In the genomic region with DNA sequence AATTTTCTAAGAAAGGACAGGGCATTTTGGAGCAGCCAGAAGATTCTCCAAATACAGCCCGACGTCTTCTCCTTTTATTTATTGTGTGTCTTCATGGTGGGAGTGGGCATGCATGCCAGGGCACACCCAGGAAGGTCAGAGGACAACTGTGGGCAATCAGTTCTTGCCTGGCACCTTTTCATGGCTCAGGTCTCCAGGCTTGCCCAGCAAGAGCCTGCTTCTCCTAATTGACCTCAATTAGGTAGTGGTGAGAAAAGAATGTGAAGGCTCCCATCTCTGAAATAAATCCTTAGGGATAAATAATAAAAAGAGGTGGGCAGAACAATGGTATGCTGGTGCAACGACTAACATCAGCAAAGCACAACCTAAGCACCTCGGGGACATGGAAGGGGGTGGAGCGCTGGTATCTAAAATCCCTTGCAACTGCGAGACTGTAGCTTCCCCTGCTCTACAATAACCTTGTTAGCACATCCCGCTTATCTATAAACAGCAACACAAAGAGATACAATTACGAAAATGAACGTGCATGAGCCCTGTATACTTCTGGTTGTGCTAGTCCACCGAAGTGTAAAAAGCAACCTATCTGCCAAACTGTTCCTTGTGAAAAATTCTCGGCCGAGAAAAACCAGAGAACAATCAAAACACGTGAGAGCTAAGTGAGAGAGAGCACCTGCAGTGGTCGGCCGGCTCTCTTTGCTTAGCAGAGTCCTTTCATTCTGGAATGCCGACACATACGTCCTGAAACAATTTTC, we compare ENCODE assay signal across 8 mouse cellular contexts. TPM values are rescaled to one million over a fixed set of nuclear protein-coding genes. Genes with fewer than 3 reads are reported as not detected.
DNase-seq lines count a peak whose midpoint lies in the region; ATAC-seq and TF ChIP-seq lines count a peak whose summit lies in the region.

No protein-coding gene starts in this region.

- peaks cover 11% of the 10 kb centered on the region; the same call in 1 of the 2 replicates for H3K27me3 ChIP-seq in forebrain, embryonic 12.5 days
- no peaks in the 10 kb centered on the region for H3K27me3 ChIP-seq in limb, embryonic 14.5 days (ENCODE audit: control insufficient read depth, insufficient read depth, low read length)
- H3K27me3 ChIP-seq in stomach, embryonic 15.5 days (replicated peaks) = no peaks in the 10 kb centered on the region

- H3K9me3 ChIP-seq in forebrain, embryonic 12.5 days = no peaks in the 10 kb centered on the region
- H3K9me3 ChIP-seq in limb, embryonic 14.5 days (ENCODE audit: control insufficient read depth, low read length) = no peaks in the 10 kb centered on the region
- H3K9me3 ChIP-seq in stomach, embryonic 15.5 days = no peaks in the 10 kb centered on the region

- peak overlapping the region; percentile 92 for H3K4me3 ChIP-seq in forebrain, embryonic 12.5 days (replicated peaks)
- H3K4me3 ChIP-seq in limb, embryonic 14.5 days (replicated peaks; ENCODE audit: low read length) = peak overlapping the region; percentile 91
- H3K4me3 ChIP-seq in stomach, embryonic 15.5 days (replicated peaks) = peak overlapping the region; percentile 87

- peak overlapping the region; percentile 98 for H3K27ac ChIP-seq in forebrain, embryonic 12.5 days
- H3K27ac ChIP-seq in limb, embryonic 14.5 days (replicated peaks; ENCODE audit: low read depth, low read length) = peak overlapping the region; percentile 95
- H3K27ac ChIP-seq in stomach, embryonic 15.5 days = peak overlapping the region; percentile 99

- no peaks in the 10 kb centered on the region for H3K36me3 ChIP-seq in forebrain, embryonic 12.5 days (replicated peaks)
- no peaks in the 10 kb centered on the region for H3K36me3 ChIP-seq in limb, embryonic 14.5 days (ENCODE audit: control insufficient read depth, insufficient read depth, low read length)
- no peaks in the 10 kb centered on the region for H3K36me3 ChIP-seq in stomach, embryonic 15.5 days

- 4% methylated on average over 17 of the region's 17 CpGs for WGBS in forebrain, embryonic 12.5 days
- 6% methylated on average over 17 of the region's 17 CpGs for WGBS in limb, embryonic 14.5 days
- 2% methylated on average over 17 of the region's 17 CpGs for whole genome bisulfite sequencing in stomach, embryonic 15.5 days

- peak overlapping the region; percentile 94 for H3K9ac ChIP-seq in forebrain, embryonic 12.5 days
- H3K9ac ChIP-seq in limb, embryonic 14.5 days (ENCODE audit: low read depth, low read length, severe bottlenecking) = peak overlapping the region; percentile 90
- peak overlapping the region; percentile 82; the same call in 1 of the 2 replicates for H3K9ac ChIP-seq in stomach, embryonic 15.5 days

- H3K4me2 ChIP-seq in forebrain, embryonic 12.5 days = peak overlapping the region; percentile 91
- peak overlapping the region; percentile 72 for H3K4me2 ChIP-seq in limb, embryonic 14.5 days (replicated peaks; ENCODE audit: low read depth, low read length, severe bottlenecking)
- peak overlapping the region; percentile 80 for H3K4me2 ChIP-seq in stomach, embryonic 15.5 days

- TF ChIP-seq POLR2A in limb, embryonic 14.5 days (IDR thresholded peaks at IDR 0.05; ENCODE audit: borderline replicate concordance, extremely low read depth, insufficient read depth, insufficient read length) = no peak

- peak; percentile 85 for DNase-seq in heart, adult 11 months
- DNase-seq in heart, postnatal 25 days (ENCODE audit: low spot score) = no peak
- no peak for DNase-seq in limb, embryonic 14.5 days (ENCODE audit: low spot score)
- DNase-seq in MN1 (ENCODE audit: low spot score) = no peak

- H3K4me1 ChIP-seq in forebrain, embryonic 12.5 days = peaks cover 18% of the 10 kb centered on the region
- peaks cover 13% of the 10 kb centered on the region; the same call in 1 of the 2 replicates for H3K4me1 ChIP-seq in limb, embryonic 14.5 days (ENCODE audit: control insufficient read depth, insufficient read depth, low read length)
- H3K4me1 ChIP-seq in stomach, embryonic 15.5 days = peaks cover 18% of the 10 kb centered on the region

- intact Hi-C loops in heart, postnatal 25 days (cut with DNase I) = no loop called here

- ATAC-seq in CD4-positive, CD25-positive, alpha-beta regulatory T cell, adult 4 months = peak; percentile 31
- no peak for ATAC-seq in forebrain, embryonic 12.5 days (ENCODE audit: low FRiP score)
- ATAC-seq in limb, embryonic 14.5 days (ENCODE audit: low FRiP score, low read depth) = no peak
- ATAC-seq in stomach, embryonic 15.5 days (ENCODE audit: insufficient read depth, low FRiP score, low read depth) = no peak
- ATAC-seq in erythroid progenitor cell, adult 5-6 weeks (replicated peaks; ENCODE audit: low FRiP score, poor library complexity, severe bottlenecking) = no peak

RNA-seq across cellular contexts. Expression of gene Sbf2, which starts 1.2 kb away (rescaled TPM):
- 10 to 100 TPM; 48.7 to 49.7 TPM for total RNA-seq in heart, postnatal 25 days (2021)
- 1 to 10 TPM; 1.2 to 3.1 TPM for polyA plus RNA-seq in CD4-positive, CD25-positive, alpha-beta regulatory T cell, adult 4 months (2017; shearing (Covaris generic))
- 62.2 and 63.3 TPM in 2 replicates for polyA plus RNA-seq in forebrain, embryonic 12.5 days (2016; fragmentation: Nextera tagmentation; extraction: Ambion mirVana)
- 24.7 and 25.8 TPM in 2 replicates for polyA plus RNA-seq in limb, embryonic 14.5 days (2012; rRNA removed)
- polyA plus RNA-seq in limb, embryonic 14.5 days (2014; fragmentation: Nextera tagmentation; extraction: Ambion mirVana) = 24.7 and 29.0 TPM in 2 replicates
- 29.2 and 32.6 TPM in 2 replicates for polyA plus RNA-seq in stomach, embryonic 15.5 days (2015; fragmentation: Nextera tagmentation; extraction: Ambion mirVana)
- total RNA-seq in erythroid progenitor cell, adult 5-6 weeks (2015; ENCODE audit: low replicate concordance) = 10.9 and 15.5 TPM in 2 replicates
- 0.38 and 4.1 TPM in 2 replicates for total RNA-seq in erythroid progenitor cell, adult 5-6 weeks (2017; ENCODE audit: low replicate concordance)

RNA-seq across cellular contexts. Expression of gene Adm, which starts 13.9 kb away (rescaled TPM):
- total RNA-seq in heart, postnatal 25 days (2021) = 10 to 100 TPM in 1 of 2 experiments, 1 to 10 TPM in 1; 9.6 to 13.0 TPM
- not detected for polyA plus RNA-seq in CD4-positive, CD25-positive, alpha-beta regulatory T cell, adult 4 months (2017; shearing (Covaris generic))
- 3.0 and 3.1 TPM in 2 replicates for polyA plus RNA-seq in forebrain, embryonic 12.5 days (2016; fragmentation: Nextera tagmentation; extraction: Ambion mirVana)
- 1.8 and 2.6 TPM in 2 replicates for polyA plus RNA-seq in limb, embryonic 14.5 days (2012; rRNA removed)
- polyA plus RNA-seq in limb, embryonic 14.5 days (2014; fragmentation: Nextera tagmentation; extraction: Ambion mirVana) = 2.6 and 3.3 TPM in 2 replicates
- 3.3 and 4.4 TPM in 2 replicates for polyA plus RNA-seq in stomach, embryonic 15.5 days (2015; fragmentation: Nextera tagmentation; extraction: Ambion mirVana)
- not detected in 2 replicates for total RNA-seq in erythroid progenitor cell, adult 5-6 weeks (2015; ENCODE audit: low replicate concordance)
- not detected in 2 replicates for total RNA-seq in erythroid progenitor cell, adult 5-6 weeks (2017; ENCODE audit: low replicate concordance)
